Mouse (Mus musculus): ENCODE data around the gene Coro2a. TPM values are rescaled to one million over a fixed set of nuclear protein-coding genes. Genes with fewer than 3 reads are reported as not detected.

Coro2a gene
- polyA plus RNA-seq, 1 experiment = 15.2 TPM

- no peak for DNase-seq (ENCODE audit: extremely low spot score in 1 of 2, low spot score in 1 of 2)
These were observed 69.5 kb downstream of the Coro2a start for GRCm38 (mm10) chr4:46532511-46532910.

- DNase-seq (ENCODE audit: extremely low spot score in 1 of 2, low spot score in 1 of 2) = no peak
These were observed 72.3 kb downstream of the Coro2a start for GRCm38 (mm10) chr4:46529722-46530121.

GRCm38 (mm10) chr4:46527558-46527926 lies 74.5 kb downstream of the Coro2a start:
- DNase-seq (ENCODE audit: extremely low spot score in 1 of 2, low spot score in 1 of 2) = no peak

GRCm38 (mm10) chr4:46526798-46527557 lies 75.0 kb downstream of the Coro2a start:
- no peak for DNase-seq (ENCODE audit: extremely low spot score in 1 of 2, low spot score in 1 of 2)

GRCm38 (mm10) chr4:46526226-46526625 lies 75.8 kb downstream of the Coro2a start:
- DNase-seq (ENCODE audit: extremely low spot score in 1 of 2, low spot score in 1 of 2) = no peak

GRCm38 (mm10) chr4:46523324-46523723 lies 78.7 kb downstream of the Coro2a start:
- DNase-seq (ENCODE audit: extremely low spot score in 1 of 2, low spot score in 1 of 2) = no peak

- DNase-seq (ENCODE audit: extremely low spot score in 1 of 2, low spot score in 1 of 2) = no peak
These were observed 80.5 kb downstream of the Coro2a start for GRCm38 (mm10) chr4:46521457-46521856.

GRCm38 (mm10) chr4:46520491-46520890 lies 81.5 kb downstream of the Coro2a start:
- DNase-seq (ENCODE audit: extremely low spot score in 1 of 2, low spot score in 1 of 2) = no peak

GRCm38 (mm10) chr4:46507736-46508460 lies 94.1 kb downstream of the Coro2a start:
- peak in 1 of 2 experiments; percentile 85 for DNase-seq (ENCODE audit: extremely low spot score in 1 of 2, low spot score in 1 of 2)

GRCm38 (mm10) chr4:46506801-46507610 lies 95.0 kb downstream of the Coro2a start:
- DNase-seq (ENCODE audit: extremely low spot score in 1 of 2, low spot score in 1 of 2) = peak; percentile 85 to 95

GRCm38 (mm10) chr4:46505361-46506057 lies 96.5 kb downstream of the Coro2a start:
- no peak for DNase-seq (ENCODE audit: extremely low spot score in 1 of 2, low spot score in 1 of 2)

GRCm38 (mm10) chr4:46503881-46504280 lies 98.1 kb downstream of the Coro2a start:
- no peak for DNase-seq (ENCODE audit: extremely low spot score in 1 of 2, low spot score in 1 of 2)

GRCm38 (mm10) chr4:46502606-46503502 lies 99.1 kb downstream of the Coro2a start:
- no peak for DNase-seq (ENCODE audit: extremely low spot score in 1 of 2, low spot score in 1 of 2)

- peak in 1 of 2 experiments; percentile 60 for DNase-seq (ENCODE audit: extremely low spot score in 1 of 2, low spot score in 1 of 2)
These were observed 103.0 kb downstream of the Coro2a start for GRCm38 (mm10) chr4:46498976-46499375.

GRCm38 (mm10) chr4:46498511-46498910 lies 103.5 kb downstream of the Coro2a start:
- no peak for DNase-seq (ENCODE audit: extremely low spot score in 1 of 2, low spot score in 1 of 2)

GRCm38 (mm10) chr4:46497286-46497892 lies 104.6 kb downstream of the Coro2a start:
- peak in 1 of 2 experiments; percentile 89 for DNase-seq (ENCODE audit: extremely low spot score in 1 of 2, low spot score in 1 of 2)

- DNase-seq (ENCODE audit: extremely low spot score in 1 of 2, low spot score in 1 of 2) = no peak
These were observed 106.5 kb downstream of the Coro2a start for GRCm38 (mm10) chr4:46495543-46495942.

GRCm38 (mm10) chr4:46493071-46493470 lies 108.9 kb downstream of the Coro2a start:
- no peak for DNase-seq (ENCODE audit: extremely low spot score in 1 of 2, low spot score in 1 of 2)

All from frontal cortex, adult 2 months (tissue).